23 mouse cellular contexts compared by ENCODE assay signal in the genomic region with DNA sequence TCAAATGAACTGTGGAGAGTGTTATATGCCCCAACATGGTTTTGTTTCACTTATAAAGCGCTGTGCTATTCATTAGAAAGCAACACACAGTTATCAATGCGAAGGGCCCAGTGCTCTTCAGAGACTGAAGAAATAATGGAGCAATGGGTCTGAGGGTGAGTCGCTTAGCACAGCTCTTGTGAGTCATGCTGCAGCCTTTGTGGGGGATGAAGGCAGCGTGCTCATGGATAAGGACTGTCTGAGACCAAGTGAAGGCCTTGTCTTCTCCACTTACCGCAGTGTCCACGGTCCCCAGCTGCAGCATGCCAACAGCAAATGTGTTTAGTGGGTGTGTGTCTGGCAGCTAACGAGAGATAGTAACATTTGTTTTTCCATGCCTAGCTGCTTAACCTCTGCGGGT.
DNase-seq lines count a peak whose midpoint lies in the region; ATAC-seq and TF ChIP-seq lines count a peak whose summit lies in the region.
"Had no signal": no experiment of that assay in that cellular context is flagged by ENCODE, and none has a peak within 500 bp of the region (broad histone marks: within the 10 kb centered on the region; RNA-seq: fewer than 3 reads in every experiment).

No protein-coding gene starts in this region.

- peak; percentile 35 for ATAC-seq in frontal cortex, adult (ENCODE audit: low TSS enrichment)
- peak; percentile 69 for ATAC-seq in Patski
- ATAC-seq: CD4-positive, CD25-positive, alpha-beta regulatory T cell, adult 4 months; forebrain, embryonic 14.5 days; forebrain, postnatal 0 days; hindbrain, embryonic 16.5 days; intestine, embryonic 15.5 days had no signal

- POLR2A ChIA-PET in Patski (lab: Charles Lee), result no interaction called here

- CTCF ChIA-PET in Patski (lab: Charles Lee), result interaction anchor here (4.2 kb wide), 1 partner anchor 508 kb away, joined by 18 read pairs; no protein-coding TSS in a partner anchor

- DNase-seq in adrenal gland, adult 2 months, result peak; percentile 11
- no peak for DNase-seq in adrenal gland, adult 8-10 months
- no peak for DNase-seq in frontal cortex, postnatal 14 days (ENCODE audit: low spot score in 2 of 2)
- DNase-seq in 416B (ENCODE audit: low read depth) (peak; percentile 59), Patski (ENCODE audit: low read depth, low spot score) (no peak)
- DNase-seq in layer of hippocampus, postnatal 10 days (ENCODE audit: low spot score in 2 of 2), result no peak
- DNase-seq: cerebellum, adult 18-20 months; cerebellum, adult 9-10 months; cerebellum, postnatal 14 days; forebrain, postnatal 0 days; gastrocnemius, postnatal 10 days; gastrocnemius, postnatal 36 days; heart, adult 2 months; kidney, adult 11 months; kidney, adult 8-10 months had no signal

- in situ Hi-C loops in Patski (cut with MboI; ENCODE audit: low pct_unique_long_range_greater_than_20kb), result no loop called here

- H3K27me3 ChIP-seq in Patski, result no peaks in the 10 kb centered on the region
- H3K27me3 ChIP-seq: embryonic facial prominence, embryonic 12.5 days; embryonic facial prominence, embryonic 15.5 days; hindbrain, embryonic 13.5 days; intestine, embryonic 15.5 days had no signal

- TF ChIP-seq CTCF in Patski (IDR thresholded peaks at IDR 0.05), result no peak

Comparison
In these comparisons a context has a peak if more than half of its experiments do, and no peak if none do; other contexts are left out.
1. DNase-seq: peak in adrenal gland, adult 2 months (single experiment) and 416B (single experiment); none in adrenal gland, adult 8-10 months (single experiment), frontal cortex, postnatal 14 days (0 of 2), Patski (single experiment) and layer of hippocampus, postnatal 10 days (0 of 2).